Mouse (Mus musculus) CD4-positive, CD25-positive, alpha-beta regulatory T cell, adult 2 months (primary cell): ENCODE results near the gene Nt5c3b.

Source experiments
- DNase-seq: peaks from one replicate; pipeline ENCODE4 v3.0.0-alpha.2; 2012; ENCODE audit warnings: low read depth, low spot score

Nt5c3b gene

GRCm38 (mm10) chr11:100441797-100442196, at the start of gene Nt5c3b, which contains the start of gene Klhl10:
Gene Nt5c3b, minus strand, starts transcription at chr11:100441808.
Gene Klhl10, plus strand, starts transcription at chr11:100441917.
- no peak for DNase-seq

- DNase-seq: peak; percentile 55
These were observed 49.3 kb upstream of the Nt5c3b start for GRCm38 (mm10) chr11:100490951-100491350.

- peak; percentile 78 for DNase-seq
These were observed 44.4 kb upstream of the Nt5c3b start for GRCm38 (mm10) chr11:100485801-100486538.

GRCm38 (mm10) chr11:100484461-100484860, 42.9 kb upstream of the Nt5c3b start:
- DNase-seq: no peak

GRCm38 (mm10) chr11:100479152-100479551, 37.5 kb upstream of the Nt5c3b start:
- no peak for DNase-seq

GRCm38 (mm10) chr11:100476281-100476680, 34.7 kb upstream of the Nt5c3b start:
- no peak for DNase-seq

- DNase-seq: no peak
These were observed 31.3 kb upstream of the Nt5c3b start for GRCm38 (mm10) chr11:100472935-100473295.

- DNase-seq: peak; percentile 96
These were observed 30.8 kb upstream of the Nt5c3b start, which contains the start of gene Klhl11 for GRCm38 (mm10) chr11:100472197-100472934. Gene Klhl11, minus strand, starts transcription at chr11:100472741.

GRCm38 (mm10) chr11:100471352-100472196, 30.0 kb upstream of the Nt5c3b start:
- DNase-seq: no peak

GRCm38 (mm10) chr11:100465833-100466232, 24.2 kb upstream of the Nt5c3b start:
- no peak for DNase-seq

GRCm38 (mm10) chr11:100465229-100465792, 23.7 kb upstream of the Nt5c3b start:
- DNase-seq: no peak

GRCm38 (mm10) chr11:100462699-100463098, 21.1 kb upstream of the Nt5c3b start:
- DNase-seq: no peak

- DNase-seq: no peak
These were observed 16.1 kb upstream of the Nt5c3b start for GRCm38 (mm10) chr11:100457711-100458110.

- DNase-seq: no peak
These were observed 15.6 kb upstream of the Nt5c3b start for GRCm38 (mm10) chr11:100457247-100457646.

- no peak for DNase-seq
These were observed 1.0 kb upstream of the Nt5c3b start for GRCm38 (mm10) chr11:100442625-100443024.

- DNase-seq: peak; percentile 93
These were observed 701 bp downstream of the Nt5c3b start for GRCm38 (mm10) chr11:100440691-100441522.

GRCm38 (mm10) chr11:100437901-100438300, 3.7 kb downstream of the Nt5c3b start:
- no peak for DNase-seq

- no peak for DNase-seq
These were observed 5.8 kb downstream of the Nt5c3b start for GRCm38 (mm10) chr11:100435678-100436246.

GRCm38 (mm10) chr11:100432002-100432401, 9.6 kb downstream of the Nt5c3b start:
- DNase-seq: no peak

GRCm38 (mm10) chr11:100430052-100430451, 11.6 kb downstream of the Nt5c3b start:
- no peak for DNase-seq
